Mouse (Mus musculus) ES-E14 (cell line): ENCODE results near the gene Tenm3. TPM values are rescaled to one million over a fixed set of nuclear protein-coding genes. Genes with fewer than 3 reads are reported as not detected.

Experiments used
- DNase-seq: peaks from one replicate; pipeline ENCODE4 v3.0.0-alpha.2; 2013; ENCODE audit warnings: low read depth, low spot score
- H3K27ac ChIP-seq: 2 replicates; pipeline ENCODE4 v1.5.1; 2012; ENCODE audit warnings: low read depth, mild to moderate bottlenecking, low read length, moderate library complexity, mixed read lengths; ENCODE audit not compliant: poor library complexity, insufficient read depth, severe bottlenecking
- H3K36me3 ChIP-seq: 2 replicates; pipeline ENCODE4 v1.6.1; 2012; ENCODE audit warnings: mild to moderate bottlenecking, low read length, moderate library complexity, mixed read lengths; ENCODE audit not compliant: control insufficient read depth, poor library complexity, insufficient read depth, severe bottlenecking
- H3K4me1 ChIP-seq, 2 experiments: fragments of 150-350 bp in 1 of 2; sonication (generic) in 1 of 2; 2 replicates each; pipeline ENCODE4 v1.6.1; 2012; ENCODE audit warnings: low read length in 2 of 2, mild to moderate bottlenecking in 1 of 2, mixed read lengths in 1 of 2; ENCODE audit not compliant: control insufficient read depth in 2 of 2, insufficient read depth in 2 of 2, poor library complexity in 1 of 2
- H3K4me3 ChIP-seq, 2 experiments: fragments of 150-350 bp in 1 of 2; sonication (generic) in 1 of 2; 2 replicates each; pipeline ENCODE4 v1.5.1; 2012; ENCODE audit warnings: low read length in 2 of 2, low read depth in 1 of 2, mild to moderate bottlenecking in 1 of 2, mixed read lengths in 1 of 2; ENCODE audit not compliant: insufficient read depth in 1 of 2, poor library complexity in 1 of 2, severe bottlenecking in 1 of 2
- H3K9ac ChIP-seq: 2 replicates; pipeline ENCODE4 v1.6.1; 2012; ENCODE audit warnings: low read depth, mild to moderate bottlenecking, low read length, mixed read lengths; ENCODE audit not compliant: poor library complexity, insufficient read depth, severe bottlenecking
- H3K9me3 ChIP-seq: fragments of 150-350 bp; sonication (generic); 2 replicates; pipeline ENCODE4 v1.6.1; 2012; ENCODE audit warnings: low read depth, mild to moderate bottlenecking, low read length; ENCODE audit not compliant: control insufficient read depth, insufficient read depth
- CHD2 ChIP-seq: IDR thresholded peaks from 2 replicates; pipeline ENCODE4 v1.6.1; 2014; ENCODE audit warnings: mild to moderate bottlenecking, low read depth, low read length, inconsistent platforms
- HCFC1 ChIP-seq: IDR thresholded peaks from 2 replicates; pipeline ENCODE4 v1.6.1; 2012; ENCODE audit warnings: low read length, inconsistent platforms, borderline replicate concordance; ENCODE audit not compliant: insufficient read depth
- MAFK ChIP-seq: IDR thresholded peaks from 2 replicates; pipeline ENCODE4 v1.6.1; 2014; ENCODE audit warnings: mild to moderate bottlenecking, low read depth, low read length, inconsistent platforms; ENCODE audit not compliant: insufficient read depth
- ZC3H11A ChIP-seq: IDR thresholded peaks from 2 replicates; pipeline ENCODE4 v1.6.1; 2012; ENCODE audit warnings: low read depth, mild to moderate bottlenecking, inconsistent platforms, low read length, borderline replicate concordance
- ZNF384 ChIP-seq: IDR thresholded peaks from 2 replicates; pipeline ENCODE4 v1.6.1; 2012; ENCODE audit warnings: low read depth, low read length, inconsistent platforms
- in situ Hi-C, 2 experiments: fragments of 600-800 bp; cut with MboI; formaldehyde crosslinking; loops; one replicate each; pipeline ENCODE4 v1.15.1; 2025; ENCODE audit warnings: low sequenced_read_pairs in 2 of 2, inconsistent platforms in 1 of 2; ENCODE audit not compliant: unreplicated experiment in 2 of 2
- total RNA-seq: library from RNA; depleted of rRNA; stranded (reverse); fragments of 300-350 nt; gene quantifications from 2 replicates; pipeline ENCODE4 v1.2.3, GENCODE M21; 2012

Gene Tenm3
- total RNA-seq, 1 experiment = 33.5 TPM

DNA sequence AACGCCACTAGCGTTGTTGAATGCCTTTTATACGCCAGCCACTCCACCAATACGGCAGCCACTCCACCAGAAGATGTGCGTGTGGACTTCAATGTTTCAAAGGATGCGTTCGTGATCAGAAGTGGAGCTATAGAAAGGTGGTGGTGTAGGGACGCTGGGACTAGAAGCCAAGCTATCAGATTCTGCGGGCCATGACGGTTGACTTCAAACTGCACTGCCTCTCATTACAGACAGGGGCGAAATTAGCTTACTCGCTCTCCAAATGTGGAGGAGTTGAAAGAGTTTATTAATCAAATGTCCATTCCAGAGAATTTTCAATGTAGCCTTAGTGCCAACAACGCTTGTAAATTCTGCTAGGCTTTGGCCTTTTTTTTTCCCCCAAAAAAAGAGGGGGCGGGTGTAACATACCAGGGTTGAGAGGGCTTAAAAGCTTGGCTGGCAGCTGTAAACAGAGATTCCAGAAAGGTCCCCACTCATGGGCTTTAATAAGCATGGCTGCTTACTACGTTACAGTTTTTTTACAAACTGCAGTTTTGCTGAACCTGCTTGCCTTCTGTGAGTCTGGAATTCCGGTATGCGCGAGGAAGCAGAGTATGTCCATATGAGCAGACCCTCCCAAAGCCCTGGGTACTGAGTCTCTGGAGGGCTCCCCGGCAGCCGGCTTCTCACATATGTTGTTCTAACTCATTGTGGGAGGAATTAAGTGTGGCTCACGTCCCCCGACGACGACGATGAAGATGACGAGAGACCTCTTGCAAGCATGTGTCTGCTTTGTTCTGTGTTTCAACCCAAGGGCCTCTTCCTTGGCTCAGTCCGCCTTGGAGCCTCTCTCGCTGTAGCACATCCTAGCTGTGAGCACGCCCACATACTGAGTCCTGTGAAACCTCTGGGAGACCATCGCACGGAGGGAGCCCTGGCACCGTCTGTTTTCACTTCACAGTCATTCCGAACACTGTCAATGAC is 361.8 kb downstream of the Tenm3 start:
- Histone ChIP-seq H3K36me3 (no peaks in the 10 kb centered on the region; the same call in 1 of the 2 replicates), H3K4me1 (peaks cover 0 to 3% of the 10 kb centered on the region in 2 experiments; a peak in 1 of 4 replicates), H3K27ac (no peak overlapping the region), H3K9me3 (no peaks in the 10 kb centered on the region), H3K4me3 (no peak overlapping the region), H3K9ac (no peak overlapping the region)
- DNase-seq = no peak
- no peak for TF ChIP-seq HCFC1
- TF ChIP-seq MAFK = no peak
- no peak for TF ChIP-seq ZC3H11A
- TF ChIP-seq ZNF384 = no peak
- TF ChIP-seq CHD2 = no peak
- in situ Hi-C loops = no loop called here

DNA sequence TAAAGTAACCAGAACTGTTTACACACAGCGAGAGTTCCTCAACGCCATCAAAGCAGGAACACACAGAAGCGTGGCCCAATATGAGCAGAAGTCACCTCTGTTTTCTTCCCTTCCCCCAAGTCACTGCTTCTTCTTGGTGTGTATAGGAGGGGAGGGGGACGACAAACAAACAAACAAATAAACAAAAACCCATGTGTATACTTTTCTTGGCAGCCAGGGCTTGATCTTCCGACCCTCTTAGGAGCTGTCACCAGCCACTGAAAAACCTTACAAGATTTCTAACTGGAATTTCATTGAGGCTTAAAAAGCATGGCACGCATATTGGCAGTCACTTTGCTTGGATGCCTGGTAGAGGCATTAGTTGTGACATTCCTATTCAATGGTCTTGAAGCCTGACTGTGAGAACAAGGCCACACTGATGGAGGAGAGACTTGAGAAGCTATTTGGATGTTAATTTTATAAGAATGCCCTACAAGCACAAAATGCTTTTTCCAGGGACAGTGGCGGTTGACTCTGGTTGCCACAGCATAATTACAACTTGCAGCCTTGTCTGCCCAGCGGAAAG is 366.3 kb downstream of the Tenm3 start:
- no peak overlapping the region for H3K27ac ChIP-seq
- DNase-seq = no peak
- H3K9ac ChIP-seq = no peak overlapping the region
- in situ Hi-C loops = no loop called here
- no peaks in the 10 kb centered on the region for H3K9me3 ChIP-seq
- no peaks in the 10 kb centered on the region; the same call in 1 of the 2 replicates for H3K36me3 ChIP-seq
- H3K4me3 ChIP-seq = no peak overlapping the region
- TF ChIP-seq CHD2 (no peak), MAFK (no peak), HCFC1 (no peak), ZC3H11A (no peak), ZNF384 (no peak)
- H3K4me1 ChIP-seq = peaks cover 0 to 3% of the 10 kb centered on the region in 2 experiments; a peak in 1 of 4 replicates

- Histone ChIP-seq H3K4me3 (no peak overlapping the region), H3K9ac (no peak overlapping the region), H3K36me3 (no peaks in the 10 kb centered on the region; the same call in 1 of the 2 replicates), H3K9me3 (no peaks in the 10 kb centered on the region), H3K27ac (no peak overlapping the region), H3K4me1 (peaks cover 0 to 1% of the 10 kb centered on the region in 2 experiments; a peak in 1 of 4 replicates)
- no peak for DNase-seq
- in situ Hi-C loops = no loop called here
- TF ChIP-seq MAFK (no peak), ZC3H11A (no peak), ZNF384 (no peak), CHD2 (no peak), HCFC1 (no peak)
Observed at GRCm38 (mm10) chr8:48476896-48477295, 366.9 kb downstream of the Tenm3 start.

GRCm38 (mm10) chr8:48467633-48468032 is 376.1 kb downstream of the Tenm3 start:
- Histone ChIP-seq H3K4me3 (no peak overlapping the region), H3K9ac (no peak overlapping the region), H3K36me3 (no peaks in the 10 kb centered on the region), H3K4me1 (no peaks in the 10 kb centered on the region), H3K9me3 (no peaks in the 10 kb centered on the region), H3K27ac (no peak overlapping the region)
- in situ Hi-C loops = no loop called here
- TF ChIP-seq HCFC1 (no peak), CHD2 (no peak), ZC3H11A (no peak), MAFK (no peak), ZNF384 (no peak)
- no peak for DNase-seq
